In the genomic region with DNA sequence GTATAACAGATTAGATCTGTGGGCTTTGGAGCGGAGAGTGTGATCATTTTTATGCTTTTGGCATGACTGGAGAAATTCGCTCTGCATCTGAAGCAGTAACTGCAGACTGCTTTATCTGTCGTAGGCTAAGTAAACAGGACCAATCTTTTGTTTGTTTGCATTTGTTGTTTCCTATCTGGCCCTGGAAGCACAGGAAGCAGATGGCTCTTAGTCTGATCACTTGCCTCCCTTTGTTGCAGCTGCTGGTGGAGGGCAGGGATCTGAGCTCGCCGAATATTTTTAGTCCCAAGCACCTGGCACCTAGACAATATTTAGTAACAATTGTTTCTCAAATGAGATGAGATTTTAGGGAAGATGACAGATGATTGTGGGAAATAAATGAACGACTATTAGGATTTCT, we compare ENCODE assay signal across 9 mouse cellular contexts.
A peak's percentile ranks its signal among the peaks of the same experiment; 100 is the strongest.
DNase-seq lines count a peak whose midpoint lies in the region; ATAC-seq and TF ChIP-seq lines count a peak whose summit lies in the region.
"Had no signal": no experiment of that assay in that cellular context is flagged by ENCODE, and none has a peak within 500 bp of the region (broad histone marks: within the 10 kb centered on the region; RNA-seq: fewer than 3 reads in every experiment).

No protein-coding gene starts in this region.

- H3K4me3 ChIP-seq in cerebellum, adult 2 months (replicated peaks; ENCODE audit: insufficient read depth, low read depth, low read length) = no peak overlapping the region
- no peak overlapping the region for H3K4me3 ChIP-seq in heart, embryonic 12.5 days

- no peak for TF ChIP-seq CTCF in cerebellum, adult 2 months (IDR thresholded peaks at IDR 0.05; ENCODE audit: borderline replicate concordance, insufficient read depth, low read depth, low read length)

- H3K9ac ChIP-seq in heart, embryonic 12.5 days = no peak overlapping the region
- H3K9ac ChIP-seq: liver, embryonic 14.5 days had no signal

- 10% methylated on average over 6 of the region's 6 CpGs for WGBS in cerebellum, adult 2 months
- 19% methylated on average over 6 of the region's 6 CpGs for WGBS in heart, embryonic 12.5 days

- H3K4me1 ChIP-seq in cerebellum, adult 2 months (ENCODE audit: control insufficient read depth, insufficient read depth, low read length) = peaks cover 36% of the 10 kb centered on the region
- H3K4me1 ChIP-seq in heart, embryonic 12.5 days (replicated peaks) = peaks cover 78% of the 10 kb centered on the region

- peak overlapping the region; percentile 63; the same call in 1 of the 2 replicates for H3K27ac ChIP-seq in cerebellum, adult 2 months (ENCODE audit: insufficient read depth, low read length)
- no peak overlapping the region for H3K27ac ChIP-seq in heart, embryonic 12.5 days (ENCODE audit: poor library complexity, severe bottlenecking)
- H3K27ac ChIP-seq: liver, embryonic 14.5 days had no signal

- peak overlapping the region; percentile 14; the same call in 1 of the 2 replicates for H3K4me2 ChIP-seq in heart, embryonic 12.5 days

- TF ChIP-seq POLR2A in cerebellum, adult 2 months (IDR thresholded peaks at IDR 0.05; ENCODE audit: borderline replicate concordance, insufficient read depth, low read length) = no peak

- no peak for ATAC-seq in heart, embryonic 12.5 days (ENCODE audit: insufficient number of reproducible peaks, low FRiP score)

- H3K27me3 ChIP-seq in cerebellum, adult 2 months (ENCODE audit: control insufficient read depth, insufficient read depth, low read length) = no peaks in the 10 kb centered on the region
- no peaks in the 10 kb centered on the region for H3K27me3 ChIP-seq in heart, embryonic 12.5 days (replicated peaks)

- peaks cover 17% of the 10 kb centered on the region; the same call in 1 of the 2 replicates for H3K36me3 ChIP-seq in heart, embryonic 12.5 days

- DNase-seq in layer of hippocampus, adult 18-20 months (ENCODE audit: low spot score in 2 of 2) = peak; percentile 26 to 59
- DNase-seq in layer of hippocampus, postnatal 25 days (ENCODE audit: extremely low spot score in 1 of 2, low spot score in 1 of 2) = no peak
- DNase-seq in cerebellum, adult 2 months = peak; percentile 63 to 84
- DNase-seq in lung, postnatal 36 days = peak; percentile 51
- DNase-seq in adrenal gland, adult 8-10 months = no peak
- DNase-seq in embryo, embryonic 10 days (ENCODE audit: low spot score) = no peak
- no peak for DNase-seq in adrenal gland, postnatal 14 days

- no peaks in the 10 kb centered on the region for H3K9me3 ChIP-seq in heart, embryonic 12.5 days (replicated peaks)

Comparison
In these comparisons a context has a peak if more than half of its experiments do, and no peak if none do; other contexts are left out.
1. DNase-seq: peak in layer of hippocampus, adult 18-20 months (2 of 2), cerebellum, adult 2 months (2 of 2) and lung, postnatal 36 days (single experiment); none in layer of hippocampus, postnatal 25 days (0 of 2), adrenal gland, adult 8-10 months (single experiment), embryo, embryonic 10 days (single experiment) and adrenal gland, postnatal 14 days (single experiment).